26 mouse cellular contexts compared by ENCODE assay signal in the genomic region with DNA sequence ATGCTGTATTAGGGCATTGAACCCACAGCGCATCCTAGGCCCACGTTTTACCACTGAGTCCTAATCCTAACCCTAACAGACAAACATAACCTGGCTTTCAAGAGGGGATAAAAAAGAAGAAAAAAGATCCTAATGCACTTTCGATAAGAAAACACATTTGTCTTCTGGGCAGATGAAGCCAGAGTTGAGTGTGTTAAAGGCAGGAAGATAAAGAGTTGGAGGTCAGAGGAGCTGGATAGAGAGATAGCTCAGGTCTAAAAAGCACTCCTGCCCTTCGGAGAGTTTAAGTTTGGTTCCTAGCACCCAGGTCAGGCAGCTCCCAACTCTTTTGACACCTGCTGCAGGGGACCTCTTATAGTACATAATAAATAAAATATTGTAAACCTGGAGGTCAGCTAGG. TPM values are rescaled to one million over a fixed set of nuclear protein-coding genes. Genes with fewer than 3 reads are reported as not detected.
A peak's percentile ranks its signal among the peaks of the same experiment; 100 is the strongest.
DNase-seq lines count a peak whose midpoint lies in the region; ATAC-seq and TF ChIP-seq lines count a peak whose summit lies in the region.
"Had no signal": no experiment of that assay in that cellular context is flagged by ENCODE, and none has a peak within 500 bp of the region (broad histone marks: within the 10 kb centered on the region; RNA-seq: fewer than 3 reads in every experiment).

No protein-coding gene starts in this region.

- TF ChIP-seq EP300 in heart, adult 2 months (IDR thresholded peaks at IDR 0.05; ENCODE audit: insufficient read depth, low read depth, low read length): no peak
- no peak for TF ChIP-seq EP300 in MEL (IDR thresholded peaks at IDR 0.05; ENCODE audit: low read depth in 1 of 2, low read length in 2 of 2)
- peak; percentile 52; the same call in 1 of the 2 replicates for TF ChIP-seq EP300 in liver, embryonic 14.5 days (IDR thresholded peaks at IDR 0.05; ENCODE audit: low read depth)

- H3K4me1 ChIP-seq in heart, adult 2 months (ENCODE audit: control insufficient read depth, insufficient read depth, low read length): peaks cover 21% of the 10 kb centered on the region
- peaks cover 2 to 11% of the 10 kb centered on the region in 2 experiments; a peak in 3 of 4 replicates for H3K4me1 ChIP-seq in MEL (ENCODE audit: control insufficient read depth in 1 of 2, insufficient read depth in 2 of 2, low read length in 2 of 2)
- peaks cover 16 to 35% of the 10 kb centered on the region in 2 experiments for H3K4me1 ChIP-seq in liver, embryonic 14.5 days (replicated peaks; ENCODE audit: control insufficient read depth in 2 of 2, insufficient read depth in 2 of 2, low read length in 1 of 2)
- H3K4me1 ChIP-seq: neural tube, embryonic 12.5 days had no signal

- H3K4me3 ChIP-seq in heart, adult 2 months: no peak overlapping the region
- no peak overlapping the region for H3K4me3 ChIP-seq in MEL (ENCODE audit: control insufficient read depth in 1 of 2, insufficient read depth in 1 of 2, low read depth in 2 of 2, low read length in 2 of 2)
- H3K4me3 ChIP-seq in liver, embryonic 14.5 days (ENCODE audit: insufficient read depth in 1 of 2, low read depth in 2 of 2, low read length in 2 of 2): no peak overlapping the region
- H3K4me3 ChIP-seq: embryonic facial prominence, embryonic 12.5 days; forebrain, embryonic 10.5 days; gastrocnemius, adult 2 months; heart, embryonic 13.5 days; limb, embryonic 13.5 days; midbrain, embryonic 10.5 days; myocyte; neural tube, embryonic 12.5 days had no signal

- peaks cover 28% of the 10 kb centered on the region for H3K36me3 ChIP-seq in heart, adult 2 months (ENCODE audit: control insufficient read depth, insufficient read depth, low read length)
- H3K36me3 ChIP-seq in MEL (ENCODE audit: control insufficient read depth in 1 of 2, insufficient read depth in 2 of 2, low read length in 2 of 2): peaks cover 5 to 25% of the 10 kb centered on the region in 2 experiments
- peaks cover 41% of the 10 kb centered on the region for H3K36me3 ChIP-seq in liver, embryonic 14.5 days (replicated peaks; ENCODE audit: control insufficient read depth, insufficient read depth, low read depth)
- H3K36me3 ChIP-seq: neural tube, embryonic 12.5 days had no signal

- no peak for TF ChIP-seq POLR2A in heart, adult 2 months (IDR thresholded peaks at IDR 0.05; ENCODE audit: insufficient read depth, low read depth, low read length)
- TF ChIP-seq POLR2A in MEL (IDR thresholded peaks at IDR 0.05; ENCODE audit: control insufficient read depth in 1 of 2, insufficient read depth in 1 of 2, low read depth in 1 of 2, low read length in 2 of 2, poor library complexity in 1 of 2): no peak

- no peaks in the 10 kb centered on the region for H3K27me3 ChIP-seq in heart, adult 2 months (ENCODE audit: control insufficient read depth, insufficient read depth, low read length)
- H3K27me3 ChIP-seq in MEL (ENCODE audit: control insufficient read depth in 1 of 2, insufficient read depth in 2 of 2, low read length in 2 of 2): no peaks in the 10 kb centered on the region
- H3K27me3 ChIP-seq in liver, embryonic 14.5 days (ENCODE audit: control insufficient read depth, insufficient read depth, low read length): no peaks in the 10 kb centered on the region
- H3K27me3 ChIP-seq: CH12.LX; embryonic facial prominence, embryonic 12.5 days; heart, embryonic 13.5 days; limb, embryonic 13.5 days; neural tube, embryonic 12.5 days had no signal

- no peaks in the 10 kb centered on the region for H3K79me2 ChIP-seq in heart, adult 2 months (replicated peaks; ENCODE audit: control insufficient read depth, insufficient read depth, low read length)
- H3K79me2 ChIP-seq in MEL (ENCODE audit: control insufficient read depth, insufficient read depth, low read length, poor library complexity): no peaks in the 10 kb centered on the region

- 87% methylated on average over 4 of the region's 4 CpGs for WGBS in heart, adult 2 months
- WGBS in liver, embryonic 14.5 days (ENCODE audit: insufficient replicate concordance): 49% methylated on average over 4 of the region's 4 CpGs

- TF ChIP-seq RAD21 in MEL (IDR thresholded peaks at IDR 0.05; ENCODE audit: low read depth, low read length): no peak

- no peak for TF ChIP-seq CTCF in heart, adult 2 months (IDR thresholded peaks at IDR 0.05)
- no peak for TF ChIP-seq CTCF in MEL (IDR thresholded peaks at IDR 0.05 in 2 of 3, conservative IDR thresholded peaks at IDR 0.05 in 1 of 3; ENCODE audit: control insufficient read depth in 1 of 3, insufficient read depth in 1 of 3, low read depth in 2 of 3, low read length in 3 of 3, poor library complexity in 1 of 3, severe bottlenecking in 1 of 3)
- no peak for TF ChIP-seq CTCF in liver, embryonic 14.5 days (IDR thresholded peaks at IDR 0.05; ENCODE audit: low read depth)

- H3K4me2 ChIP-seq in liver, embryonic 14.5 days (ENCODE audit: low read depth): no peak overlapping the region
- H3K4me2 ChIP-seq: embryonic facial prominence, embryonic 12.5 days; heart, embryonic 13.5 days; hindbrain, embryonic 14.5 days; limb, embryonic 13.5 days; neural tube, embryonic 12.5 days had no signal

- peak; percentile 32 for ATAC-seq in liver, embryonic 14.5 days (ENCODE audit: insufficient read depth)
- ATAC-seq in megakaryocyte-erythroid progenitor cell, adult 5-6 weeks (replicated peaks; ENCODE audit: low FRiP score, low TSS enrichment, poor library complexity, severe bottlenecking): peak; percentile 74
- ATAC-seq: forebrain, embryonic 16.5 days had no signal

- H3K9ac ChIP-seq in heart, adult 2 months (ENCODE audit: low read depth, low read length): no peak overlapping the region
- H3K9ac ChIP-seq in MEL (ENCODE audit: control insufficient read depth, low read depth, low read length, poor library complexity, severe bottlenecking): no peak overlapping the region
- H3K9ac ChIP-seq in liver, embryonic 14.5 days (replicated peaks): peak overlapping the region; percentile 31
- H3K9ac ChIP-seq: embryonic facial prominence, embryonic 12.5 days; heart, embryonic 13.5 days; hindbrain, embryonic 14.5 days; limb, embryonic 13.5 days; neural tube, embryonic 12.5 days had no signal

- intact Hi-C loops in heart, adult 2 months (cut with DNase I): no loop called here

- H3K27ac ChIP-seq in heart, adult 2 months: peak overlapping the region; percentile 56; the same call in 1 of the 2 replicates
- no peak overlapping the region for H3K27ac ChIP-seq in MEL (ENCODE audit: control insufficient read depth, low read depth, low read length)
- H3K27ac ChIP-seq in liver, embryonic 14.5 days: peak overlapping the region; percentile 4
- H3K27ac ChIP-seq: embryonic facial prominence, embryonic 12.5 days; forebrain, embryonic 10.5 days; gastrocnemius, adult 2 months; hindbrain, embryonic 14.5 days; limb, embryonic 13.5 days; macrophage; midbrain, embryonic 10.5 days; neural tube, embryonic 12.5 days had no signal

- no peak for DNase-seq in heart, adult 2 months
- DNase-seq in heart, adult 18-20 months: no peak
- no peak for DNase-seq in MEL (ENCODE audit: low read depth, low spot score)
- no peak for DNase-seq in liver, embryonic 14.5 days (ENCODE audit: low read depth in 3 of 3, low spot score in 3 of 3)
- no peak for DNase-seq in spleen, postnatal 14 days (ENCODE audit: low spot score in 2 of 2)
- no peak for DNase-seq in left cerebral cortex, adult 9 months (ENCODE audit: low spot score in 2 of 2)
- DNase-seq: adrenal gland, adult 8-10 months; cerebellum, adult 8-10 months; gastrocnemius, adult 2 months; gastrocnemius, postnatal 36 days; lung, adult 2 months; lung, postnatal 10 days; right cerebral cortex, adult 18-20 months; right cerebral cortex, postnatal 4 days had no signal

- no peaks in the 10 kb centered on the region for H3K9me3 ChIP-seq in MEL (replicated peaks; ENCODE audit: insufficient read depth, low read length)
- H3K9me3 ChIP-seq in liver, embryonic 14.5 days (ENCODE audit: control insufficient read depth, low read length): no peaks in the 10 kb centered on the region
- H3K9me3 ChIP-seq: embryonic facial prominence, embryonic 12.5 days; forebrain, embryonic 10.5 days; heart, embryonic 13.5 days; limb, embryonic 13.5 days; midbrain, embryonic 10.5 days; neural tube, embryonic 12.5 days had no signal

TF ChIP-seq in MEL, 35 proteins besides CTCF, POLR2A, EP300 and RAD21:
- TF ChIP-seq POLR2AphosphoS2 (IDR thresholded peaks at IDR 0.05; ENCODE audit: low read length) (0 out of 2 replicates have a peak, but pooled peaks have one; percentile 20), ZMIZ1 (IDR thresholded peaks at IDR 0.05; ENCODE audit: low read depth, low read length) (no peak), ZKSCAN1 (IDR thresholded peaks at IDR 0.05; ENCODE audit: low read depth, low read length) (no peak)

RNA-seq across cellular contexts. Expression of gene Slc16a1, which starts 21.3 kb away (rescaled TPM):
- total RNA-seq in heart, adult 2 months (2021): 100 to 1,000 TPM; 157 to 177 TPM
- polyA plus RNA-seq in heart, adult 2 months (2012; rRNA removed): 91.9 and 179 TPM in 2 replicates
- total RNA-seq in heart, adult 18-20 months (2021): 100 to 1,000 TPM; 156 to 159 TPM
- 118 and 128 TPM in 2 replicates for total RNA-seq in MEL (2012; rRNA removed)
- polyA plus RNA-seq in MEL (2012; ENCODE audit: insufficient read depth in 1 of 2, insufficient read length in 2 of 2, low read depth in 1 of 2, low replicate concordance in 2 of 2, missing spikeins in 1 of 2): 10 to 100 TPM; 43.7 to 96.1 TPM
- polyA plus RNA-seq in liver, embryonic 14.5 days (2012; rRNA removed): 34.1 and 38.6 TPM in 2 replicates
- 83.8 and 93.9 TPM in 2 replicates for polyA plus RNA-seq in liver, embryonic 14.5 days (2014; fragmentation: Nextera tagmentation; extraction: Ambion mirVana)
- total RNA-seq in megakaryocyte-erythroid progenitor cell, adult 5-6 weeks (2014; fragmentation: Nextera tagmentation): 76.1 and 80.4 TPM in 2 replicates
- 137 and 154 TPM in 2 replicates for total RNA-seq in megakaryocyte-erythroid progenitor cell, adult 5-6 weeks (2017)
